Mouse (Mus musculus): ENCODE measurements around the gene Slc1a7. TPM values are rescaled to one million over a fixed set of nuclear protein-coding genes. Genes with fewer than 3 reads are reported as not detected.

Slc1a7 gene
- 0.05 TPM in 2 replicates for polyA plus RNA-seq (2012; rRNA removed)

GRCm38 (mm10) chr4:107967966-107968682 lies at the start of gene Slc1a7:
Gene Slc1a7 (plus strand): TSS chr4:107968332.
- H3K27me3 ChIP-seq (ENCODE audit: control insufficient read depth, insufficient read depth, low read length): no peaks in the 10 kb centered on the region
- 88% methylated on average over 16 of the region's 16 CpGs for WGBS
- H3K36me3 ChIP-seq (ENCODE audit: control insufficient read depth, insufficient read depth, low read length): no peaks in the 10 kb centered on the region
- no peaks in the 10 kb centered on the region; the same call in 1 of the 2 replicates for H3K4me1 ChIP-seq (ENCODE audit: control insufficient read depth, insufficient read depth, insufficient read length)
- no peak for DNase-seq (ENCODE audit: low read depth in 1 of 2, low spot score in 2 of 2)
- H3K27ac ChIP-seq (ENCODE audit: insufficient read depth, low read length): no peak within 1 kb of the TSS
- TF ChIP-seq CTCF (IDR thresholded peaks at IDR 0.05; ENCODE audit: extremely low read depth, insufficient read depth, insufficient read length, insufficient replicate concordance): no peak
- no peak for TF ChIP-seq POLR2A (IDR thresholded peaks at IDR 0.05; ENCODE audit: low read depth, low read length)
- H3K4me3 ChIP-seq (ENCODE audit: extremely low read depth, insufficient read depth, insufficient read length): no peak within 1 kb of the TSS

- DNase-seq (ENCODE audit: low read depth in 1 of 2, low spot score in 2 of 2): no peak
- TF ChIP-seq CTCF (IDR thresholded peaks at IDR 0.05; ENCODE audit: extremely low read depth, insufficient read depth, insufficient read length, insufficient replicate concordance) (no peak), POLR2A (IDR thresholded peaks at IDR 0.05; ENCODE audit: low read depth, low read length) (no peak)
- 90% methylated on average over 2 of the region's 2 CpGs for WGBS
- H3K4me1 ChIP-seq (ENCODE audit: control insufficient read depth, insufficient read depth, insufficient read length): no peaks in the 10 kb centered on the region
- H3K27ac ChIP-seq (ENCODE audit: insufficient read depth, low read length): no peak overlapping the region
- H3K36me3 ChIP-seq (ENCODE audit: control insufficient read depth, insufficient read depth, low read length): no peaks in the 10 kb centered on the region
- H3K4me3 ChIP-seq (ENCODE audit: extremely low read depth, insufficient read depth, insufficient read length): no peak overlapping the region
- H3K27me3 ChIP-seq (ENCODE audit: control insufficient read depth, insufficient read depth, low read length): no peaks in the 10 kb centered on the region
Measured at GRCm38 (mm10) chr4:107920336-107920735, 47.8 kb upstream of the Slc1a7 start.

- TF ChIP-seq POLR2A (IDR thresholded peaks at IDR 0.05; ENCODE audit: low read depth, low read length): no peak
- TF ChIP-seq CTCF (IDR thresholded peaks at IDR 0.05; ENCODE audit: extremely low read depth, insufficient read depth, insufficient read length, insufficient replicate concordance): no peak
- no peak for DNase-seq (ENCODE audit: low read depth in 1 of 2, low spot score in 2 of 2)
Measured at GRCm38 (mm10) chr4:107921152-107921695, 46.9 kb upstream of the Slc1a7 start.

GRCm38 (mm10) chr4:107921952-107922351 lies 46.2 kb upstream of the Slc1a7 start:
- Histone ChIP-seq H3K27me3 (ENCODE audit: control insufficient read depth, insufficient read depth, low read length) (no peaks in the 10 kb centered on the region), H3K36me3 (ENCODE audit: control insufficient read depth, insufficient read depth, low read length) (no peaks in the 10 kb centered on the region), H3K27ac (ENCODE audit: insufficient read depth, low read length) (no peak overlapping the region), H3K4me1 (ENCODE audit: control insufficient read depth, insufficient read depth, insufficient read length) (no peaks in the 10 kb centered on the region), H3K4me3 (ENCODE audit: extremely low read depth, insufficient read depth, insufficient read length) (no peak overlapping the region)
- WGBS: 56% methylated on average over 4 of the region's 4 CpGs
- no peak for DNase-seq (ENCODE audit: low read depth in 1 of 2, low spot score in 2 of 2)
- no peak for TF ChIP-seq POLR2A (IDR thresholded peaks at IDR 0.05; ENCODE audit: low read depth, low read length)
- no peak for TF ChIP-seq CTCF (IDR thresholded peaks at IDR 0.05; ENCODE audit: extremely low read depth, insufficient read depth, insufficient read length, insufficient replicate concordance)

More at GRCm38 (mm10) chr4:107921152-107921695, 46.9 kb upstream of the Slc1a7 start:
- no peak overlapping the region for H3K27ac ChIP-seq (ENCODE audit: insufficient read depth, low read length)
- no peaks in the 10 kb centered on the region for H3K4me1 ChIP-seq (ENCODE audit: control insufficient read depth, insufficient read depth, insufficient read length)
- H3K4me3 ChIP-seq (ENCODE audit: extremely low read depth, insufficient read depth, insufficient read length): no peak overlapping the region
- 68% methylated on average over 8 of the region's 8 CpGs for WGBS
- H3K36me3 ChIP-seq (ENCODE audit: control insufficient read depth, insufficient read depth, low read length): no peaks in the 10 kb centered on the region
- no peaks in the 10 kb centered on the region for H3K27me3 ChIP-seq (ENCODE audit: control insufficient read depth, insufficient read depth, low read length)

GRCm38 (mm10) chr4:107923145-107923802 lies 44.9 kb upstream of the Slc1a7 start, which contains the start of gene Cpt2:
Gene Cpt2 (minus strand): TSS chr4:107923610.
- 3% methylated on average over 38 of the region's 38 CpGs for WGBS
- TF ChIP-seq POLR2A (IDR thresholded peaks at IDR 0.05; ENCODE audit: low read depth, low read length) (peak; percentile 63), CTCF (IDR thresholded peaks at IDR 0.05; ENCODE audit: extremely low read depth, insufficient read depth, insufficient read length, insufficient replicate concordance) (no peak)
- no peaks in the 10 kb centered on the region for H3K36me3 ChIP-seq (ENCODE audit: control insufficient read depth, insufficient read depth, low read length)
- no peaks in the 10 kb centered on the region for H3K27me3 ChIP-seq (ENCODE audit: control insufficient read depth, insufficient read depth, low read length)
- H3K4me3 ChIP-seq (ENCODE audit: extremely low read depth, insufficient read depth, insufficient read length): peak within 1 kb of the TSS; percentile 94
- H3K27ac ChIP-seq (ENCODE audit: insufficient read depth, low read length): peak within 1 kb of the TSS; percentile 71
- DNase-seq (ENCODE audit: low read depth in 1 of 2, low spot score in 2 of 2): peak; percentile 82 to 91
- H3K4me1 ChIP-seq (ENCODE audit: control insufficient read depth, insufficient read depth, insufficient read length): no peaks in the 10 kb centered on the region

- TF ChIP-seq CTCF (IDR thresholded peaks at IDR 0.05; ENCODE audit: extremely low read depth, insufficient read depth, insufficient read length, insufficient replicate concordance) (no peak), POLR2A (IDR thresholded peaks at IDR 0.05; ENCODE audit: low read depth, low read length) (no peak)
- 34% methylated on average over 7 of the region's 7 CpGs for WGBS
- H3K4me3 ChIP-seq (ENCODE audit: extremely low read depth, insufficient read depth, insufficient read length): peak overlapping the region; percentile 94; the same call in 1 of the 2 replicates
Measured at GRCm38 (mm10) chr4:107923803-107924194, 44.3 kb upstream of the Slc1a7 start.

More at GRCm38 (mm10) chr4:107923803-107924194, 44.3 kb upstream of the Slc1a7 start:
- no peaks in the 10 kb centered on the region for H3K36me3 ChIP-seq (ENCODE audit: control insufficient read depth, insufficient read depth, low read length)
- no peaks in the 10 kb centered on the region for H3K27me3 ChIP-seq (ENCODE audit: control insufficient read depth, insufficient read depth, low read length)
- H3K27ac ChIP-seq (ENCODE audit: insufficient read depth, low read length): no peak overlapping the region
- no peak for DNase-seq (ENCODE audit: low read depth in 1 of 2, low spot score in 2 of 2)
- H3K4me1 ChIP-seq (ENCODE audit: control insufficient read depth, insufficient read depth, insufficient read length): no peaks in the 10 kb centered on the region

Measured in spleen, adult 2 months (tissue).